11 mouse cellular contexts compared by ENCODE assay signal in genomic region chr11:80335609-80336350, GRCm38 (mm10). TPM values are rescaled to one million over a fixed set of nuclear protein-coding genes. Genes with fewer than 3 reads are reported as not detected.
DNase-seq lines count a peak whose midpoint lies in the region; ATAC-seq and TF ChIP-seq lines count a peak whose summit lies in the region.
"Had no signal": no experiment of that assay in that cellular context is flagged by ENCODE, and none has a peak within 500 bp of the region (broad histone marks: within the 10 kb centered on the region; RNA-seq: fewer than 3 reads in every experiment).

No protein-coding gene starts in this region.

- H3K27me3 ChIP-seq in Patski: no peaks in the 10 kb centered on the region
- H3K27me3 ChIP-seq in forebrain, embryonic 10.5 days (ENCODE audit: poor library complexity, severe bottlenecking): peaks cover 31% of the 10 kb centered on the region
- H3K27me3 ChIP-seq in midbrain, embryonic 11.5 days (ENCODE audit: control insufficient read depth, insufficient read depth, low read length): no peaks in the 10 kb centered on the region
- 0 out of 2 replicates have a peak, but pooled peaks cover 5% of the 10 kb centered on the region for H3K27me3 ChIP-seq in liver, postnatal 0 days (ENCODE audit: insufficient read depth, low read length)

- peak overlapping the region; percentile 11 for H3K4me3 ChIP-seq in forebrain, embryonic 10.5 days
- H3K4me3 ChIP-seq in midbrain, embryonic 11.5 days (ENCODE audit: low read depth, low read length): no peak overlapping the region
- H3K4me3 ChIP-seq in liver, postnatal 0 days (ENCODE audit: low read depth, low read length): no peak overlapping the region

- H3K36me3 ChIP-seq in forebrain, embryonic 10.5 days (replicated peaks): no peaks in the 10 kb centered on the region
- H3K36me3 ChIP-seq in midbrain, embryonic 11.5 days (ENCODE audit: control insufficient read depth, insufficient read depth, low read length): no peaks in the 10 kb centered on the region; the same call in 1 of the 2 replicates
- no peaks in the 10 kb centered on the region for H3K36me3 ChIP-seq in liver, postnatal 0 days (replicated peaks; ENCODE audit: insufficient read depth, low read length)

- H3K27ac ChIP-seq in forebrain, embryonic 10.5 days: peak overlapping the region; percentile 73
- H3K27ac ChIP-seq in midbrain, embryonic 11.5 days (ENCODE audit: low read depth, low read length): peak overlapping the region; percentile 87
- no peak overlapping the region for H3K27ac ChIP-seq in liver, postnatal 0 days (ENCODE audit: low read depth)
- H3K27ac ChIP-seq: liver, embryonic 14.5 days had no signal

- H3K4me1 ChIP-seq in forebrain, embryonic 10.5 days: peaks cover 47% of the 10 kb centered on the region
- H3K4me1 ChIP-seq in midbrain, embryonic 11.5 days (ENCODE audit: control insufficient read depth, insufficient read depth, low read length): peaks cover 18% of the 10 kb centered on the region
- no peaks in the 10 kb centered on the region for H3K4me1 ChIP-seq in liver, postnatal 0 days (ENCODE audit: insufficient read depth)

- H3K9me3 ChIP-seq in forebrain, embryonic 10.5 days: no peaks in the 10 kb centered on the region
- no peaks in the 10 kb centered on the region for H3K9me3 ChIP-seq in midbrain, embryonic 11.5 days (ENCODE audit: control insufficient read depth, low read length)
- H3K9me3 ChIP-seq in liver, postnatal 0 days (ENCODE audit: low read length): no peaks in the 10 kb centered on the region

- H3K4me2 ChIP-seq in midbrain, embryonic 11.5 days: peak overlapping the region; percentile 19; the same call in 1 of the 2 replicates
- H3K4me2 ChIP-seq in liver, postnatal 0 days (ENCODE audit: low read depth, low read length): no peak overlapping the region

- no peak for TF ChIP-seq CTCF in Patski (IDR thresholded peaks at IDR 0.05)
- no peak for TF ChIP-seq CTCF in liver, postnatal 0 days (IDR thresholded peaks at IDR 0.05; ENCODE audit: low read depth)

- in situ Hi-C loops in Patski (cut with MboI; ENCODE audit: low pct_unique_long_range_greater_than_20kb): no loop called here

- TF ChIP-seq EP300 in liver, postnatal 0 days (IDR thresholded peaks at IDR 0.05; ENCODE audit: low read depth): no peak

- peak overlapping the region; percentile 26; the same call in 1 of the 2 replicates for H3K9ac ChIP-seq in midbrain, embryonic 11.5 days (ENCODE audit: low read length)
- H3K9ac ChIP-seq in liver, postnatal 0 days (replicated peaks): no peak overlapping the region
- H3K9ac ChIP-seq: liver, embryonic 14.5 days had no signal

- peak; percentile 35 for DNase-seq in A20 (ENCODE audit: low read depth, low spot score)
- peak; percentile 47 for DNase-seq in Patski (ENCODE audit: low read depth, low spot score)
- DNase-seq in forebrain, embryonic 10.5 days (ENCODE audit: extremely low spot score, low spot score): peak; percentile 80
- peak; percentile 95 for DNase-seq in midbrain, embryonic 11.5 days (ENCODE audit: low spot score, missing footprints)
- no peak for DNase-seq in testis, postnatal 10 days (ENCODE audit: low spot score)
- no peak for DNase-seq in urinary bladder, postnatal 14 days (ENCODE audit: low spot score)
- no peak for DNase-seq in liver, postnatal 0 days
- DNase-seq: cerebellum, adult 8-10 months; kidney, adult 9 months had no signal

- POLR2A ChIA-PET in Patski (lab: Charles Lee): no interaction called here

- CTCF ChIA-PET in Patski (lab: Charles Lee): interaction anchor here (1.0 kb wide), 1 partner anchor 31 kb away, joined by 3 read pairs; no protein-coding TSS in a partner anchor

- 3% methylated on average over 7 of the region's 7 CpGs for WGBS in forebrain, embryonic 10.5 days
- 1% methylated on average over 7 of the region's 7 CpGs for WGBS in midbrain, embryonic 11.5 days
- 16% methylated on average over 7 of the region's 7 CpGs for WGBS in liver, postnatal 0 days (ENCODE audit: insufficient replicate concordance)

- no peak for ATAC-seq in Patski
- peak; percentile 94 for ATAC-seq in midbrain, embryonic 11.5 days (ENCODE audit: low FRiP score)
- ATAC-seq in granulocyte monocyte progenitor cell, adult 5-6 weeks (replicated peaks; ENCODE audit: poor library complexity, severe bottlenecking): no peak
- no peak for ATAC-seq in liver, postnatal 0 days

RNA-seq across cellular contexts. Expression of gene Rhbdl3, which starts 35.1 kb away (rescaled TPM):
- 5.8 TPM for polyA plus RNA-seq in Patski (2021)
- 3.1 and 3.6 TPM in 2 replicates for polyA plus RNA-seq in forebrain, embryonic 10.5 days (2016; fragmentation: Nextera tagmentation; extraction: Ambion mirVana)
- polyA plus RNA-seq in midbrain, embryonic 11.5 days (2014; fragmentation: Nextera tagmentation; extraction: Ambion mirVana): 14.9 and 15.2 TPM in 2 replicates
- total RNA-seq in granulocyte monocyte progenitor cell, adult 5-6 weeks (2014; fragmentation: Nextera tagmentation): 1.1 and 1.2 TPM in 2 replicates
- 0.21 and 1.5 TPM in 2 replicates for total RNA-seq in granulocyte monocyte progenitor cell, adult 5-6 weeks (2017)
- 0.05 and 0.12 TPM in 2 replicates for polyA plus RNA-seq in liver, postnatal 0 days (2015; fragmentation: Nextera tagmentation; extraction: Ambion mirVana)

RNA-seq across cellular contexts. Expression of gene 5730455P16Rik, which starts 42.1 kb away (rescaled TPM):
- 26.3 TPM for polyA plus RNA-seq in Patski (2021)
- 26.5 and 29.4 TPM in 2 replicates for polyA plus RNA-seq in forebrain, embryonic 10.5 days (2016; fragmentation: Nextera tagmentation; extraction: Ambion mirVana)
- polyA plus RNA-seq in midbrain, embryonic 11.5 days (2014; fragmentation: Nextera tagmentation; extraction: Ambion mirVana): 21.6 and 26.5 TPM in 2 replicates
- 6.4 and 11.8 TPM in 2 replicates for total RNA-seq in granulocyte monocyte progenitor cell, adult 5-6 weeks (2014; fragmentation: Nextera tagmentation)
- total RNA-seq in granulocyte monocyte progenitor cell, adult 5-6 weeks (2017): 10.1 and 12.5 TPM in 2 replicates
- 6.2 and 6.6 TPM in 2 replicates for polyA plus RNA-seq in liver, postnatal 0 days (2015; fragmentation: Nextera tagmentation; extraction: Ambion mirVana)

RNA-seq across cellular contexts. Expression of gene Zfp207, which starts 47.3 kb away (rescaled TPM):
- 160 TPM for polyA plus RNA-seq in Patski (2021)
- 301 and 320 TPM in 2 replicates for polyA plus RNA-seq in forebrain, embryonic 10.5 days (2016; fragmentation: Nextera tagmentation; extraction: Ambion mirVana)
- polyA plus RNA-seq in midbrain, embryonic 11.5 days (2014; fragmentation: Nextera tagmentation; extraction: Ambion mirVana): 338 and 371 TPM in 2 replicates
- total RNA-seq in granulocyte monocyte progenitor cell, adult 5-6 weeks (2014; fragmentation: Nextera tagmentation): 278 and 343 TPM in 2 replicates
- 250 and 268 TPM in 2 replicates for total RNA-seq in granulocyte monocyte progenitor cell, adult 5-6 weeks (2017)
- 68.9 and 71.6 TPM in 2 replicates for polyA plus RNA-seq in liver, postnatal 0 days (2015; fragmentation: Nextera tagmentation; extraction: Ambion mirVana)

Comparison
In these comparisons a context has a peak if more than half of its experiments do, and no peak if none do; other contexts are left out.
1. DNase-seq: peak in A20 (single experiment), Patski (single experiment), forebrain, embryonic 10.5 days (single experiment) and midbrain, embryonic 11.5 days (single experiment); none in testis, postnatal 10 days (single experiment), urinary bladder, postnatal 14 days (single experiment) and liver, postnatal 0 days (single experiment).